Mouse (Mus musculus) heart, adult 2 months (tissue): ENCODE measurements around the gene Ccdc142. TPM values are rescaled to one million over a fixed set of nuclear protein-coding genes. Genes with fewer than 3 reads are reported as not detected.

Source experiments
- DNase-seq, 2 experiments: peaks; one replicate each; pipeline ENCODE4 v3.0.0; 2021
- H3K27ac ChIP-seq: fragments of 200-600 bp; 2 replicates; pipeline ENCODE4 v1.8.1; 2022
- H3K27me3 ChIP-seq: fragments of 200-500 bp; 2 replicates; pipeline ENCODE4 v1.6.1; 2012; ENCODE audit warnings: mild to moderate bottlenecking, low read length, inconsistent platforms, mixed read lengths; ENCODE audit not compliant: control insufficient read depth, insufficient read depth
- H3K36me3 ChIP-seq: fragments of 200-500 bp; 2 replicates; pipeline ENCODE4 v1.6.1; 2012; ENCODE audit warnings: low read length, inconsistent platforms; ENCODE audit not compliant: control insufficient read depth, insufficient read depth
- H3K4me1 ChIP-seq: fragments of 200-500 bp; 2 replicates; pipeline ENCODE4 v1.6.1; 2011; ENCODE audit warnings: low read length; ENCODE audit not compliant: control insufficient read depth, insufficient read depth
- H3K4me3 ChIP-seq: fragments of 200-600 bp; 2 replicates; pipeline ENCODE4 v1.8.1; 2022
- H3K79me2 ChIP-seq: fragments of 200-500 bp; replicated peaks from 2 replicates; pipeline ENCODE4 v1.6.1; 2012; ENCODE audit warnings: mild to moderate bottlenecking, inconsistent platforms, low read length, moderate library complexity, mixed read lengths; ENCODE audit not compliant: control insufficient read depth, insufficient read depth
- H3K9ac ChIP-seq: fragments of 200-500 bp; 2 replicates; pipeline ENCODE4 v1.6.1; 2012; ENCODE audit warnings: low read depth, mild to moderate bottlenecking, control low read depth, inconsistent platforms, low read length, mixed read lengths
- CTCF ChIP-seq: fragments of 200-600 bp; IDR thresholded peaks from 2 replicates; pipeline ENCODE4 v1.8.1; 2022; ENCODE audit warnings: antibody characterized with exemption, mild to moderate bottlenecking, moderate library complexity
- EP300 ChIP-seq: fragments of 200-500 bp; IDR thresholded peaks from 2 replicates; pipeline ENCODE4 v1.6.1; 2011; ENCODE audit warnings: low read depth, low read length, control low read depth; ENCODE audit not compliant: insufficient read depth
- POLR2A ChIP-seq: fragments of 200-500 bp; IDR thresholded peaks from 2 replicates; pipeline ENCODE4 v1.6.1; 2011; ENCODE audit warnings: mild to moderate bottlenecking, low read depth, low read length, control low read depth; ENCODE audit not compliant: insufficient read depth
- WGBS: fragments of 180-500 bp; shearing (Covaris S2); methylation state at CpG from one replicate; pipeline ENCODE4 v1.1.7; 2018; 5-methylcytosine and 5-hydroxymethylcytosine counted together
- intact Hi-C: fragments of 180-260 bp; cut with DNase I; formaldehyde crosslinking; loops from one replicate; pipeline ENCODE4 v1.15.1; 2025
- polyA plus RNA-seq: library from polyadenylated mRNA; depleted of rRNA; stranded (reverse); fragments of >200 nt; gene quantifications from 2 replicates; pipeline ENCODE4 v1.2.3, GENCODE M21; 2012
- total RNA-seq, 2 experiments: library from RNA; stranded (reverse); gene quantifications; 2 replicates each; pipeline ENCODE4 v1.2.3; 2021

Gene Ccdc142
- total and polyA plus RNA-seq, 3 experiments: 2.0 to 2.5 (median 2.4) TPM

GRCm38 (mm10) chr6:83078324-83078858, 23.0 kb upstream of the Ccdc142 start:
- H3K4me1 ChIP-seq: peaks cover 4% of the 10 kb centered on the region
- peak; percentile 85 for TF ChIP-seq CTCF
- TF ChIP-seq EP300: peak; percentile 49; the same call in 1 of the 2 replicates
- peak; percentile 52 for TF ChIP-seq POLR2A
- intact Hi-C loops: loop anchor here (1.0 kb wide), 1 partner anchor 82 kb away; no protein-coding TSS in a partner anchor
- DNase-seq: peak; percentile 99 to 100
- peak overlapping the region; percentile 98 for H3K4me3 ChIP-seq
- H3K9ac ChIP-seq: peak overlapping the region; percentile 91
- WGBS: under 1% methylated on average over 46 of the region's 46 CpGs
- peak overlapping the region; percentile 99 for H3K27ac ChIP-seq
- no peaks in the 10 kb centered on the region for H3K36me3 ChIP-seq
- H3K79me2 ChIP-seq: no peaks in the 10 kb centered on the region
- no peaks in the 10 kb centered on the region; the same call in 1 of the 2 replicates for H3K27me3 ChIP-seq

GRCm38 (mm10) chr6:83080210-83080609, 21.2 kb upstream of the Ccdc142 start:
- H3K36me3 ChIP-seq: no peaks in the 10 kb centered on the region
- intact Hi-C loops: no loop called here
- no peaks in the 10 kb centered on the region; the same call in 1 of the 2 replicates for H3K27me3 ChIP-seq
- no peak overlapping the region for H3K27ac ChIP-seq
- no peaks in the 10 kb centered on the region for H3K79me2 ChIP-seq
- DNase-seq: no peak
- H3K4me3 ChIP-seq: no peak overlapping the region
- TF ChIP-seq CTCF (no peak), EP300 (no peak), POLR2A (no peak)
- WGBS: 96% methylated on average over 5 of the region's 5 CpGs
- peaks cover 4% of the 10 kb centered on the region for H3K4me1 ChIP-seq
- H3K9ac ChIP-seq: no peak overlapping the region

- 31% methylated on average over 5 of the region's 5 CpGs for WGBS
- H3K9ac ChIP-seq: no peak overlapping the region
- no peaks in the 10 kb centered on the region for H3K36me3 ChIP-seq
- no peaks in the 10 kb centered on the region for H3K27me3 ChIP-seq
- intact Hi-C loops: no loop called here
- H3K4me3 ChIP-seq: no peak overlapping the region
- peaks cover 4% of the 10 kb centered on the region for H3K4me1 ChIP-seq
- no peak overlapping the region for H3K27ac ChIP-seq
- no peak for TF ChIP-seq CTCF
- no peak for TF ChIP-seq POLR2A
- TF ChIP-seq EP300: no peak
- H3K79me2 ChIP-seq: no peaks in the 10 kb centered on the region
- no peak for DNase-seq
Observed at GRCm38 (mm10) chr6:83083497-83083896, 17.9 kb upstream of the Ccdc142 start.

- WGBS: 23% methylated on average over 6 of the region's 6 CpGs
Observed at GRCm38 (mm10) chr6:83084477-83084876, 16.9 kb upstream of the Ccdc142 start.

DNA sequence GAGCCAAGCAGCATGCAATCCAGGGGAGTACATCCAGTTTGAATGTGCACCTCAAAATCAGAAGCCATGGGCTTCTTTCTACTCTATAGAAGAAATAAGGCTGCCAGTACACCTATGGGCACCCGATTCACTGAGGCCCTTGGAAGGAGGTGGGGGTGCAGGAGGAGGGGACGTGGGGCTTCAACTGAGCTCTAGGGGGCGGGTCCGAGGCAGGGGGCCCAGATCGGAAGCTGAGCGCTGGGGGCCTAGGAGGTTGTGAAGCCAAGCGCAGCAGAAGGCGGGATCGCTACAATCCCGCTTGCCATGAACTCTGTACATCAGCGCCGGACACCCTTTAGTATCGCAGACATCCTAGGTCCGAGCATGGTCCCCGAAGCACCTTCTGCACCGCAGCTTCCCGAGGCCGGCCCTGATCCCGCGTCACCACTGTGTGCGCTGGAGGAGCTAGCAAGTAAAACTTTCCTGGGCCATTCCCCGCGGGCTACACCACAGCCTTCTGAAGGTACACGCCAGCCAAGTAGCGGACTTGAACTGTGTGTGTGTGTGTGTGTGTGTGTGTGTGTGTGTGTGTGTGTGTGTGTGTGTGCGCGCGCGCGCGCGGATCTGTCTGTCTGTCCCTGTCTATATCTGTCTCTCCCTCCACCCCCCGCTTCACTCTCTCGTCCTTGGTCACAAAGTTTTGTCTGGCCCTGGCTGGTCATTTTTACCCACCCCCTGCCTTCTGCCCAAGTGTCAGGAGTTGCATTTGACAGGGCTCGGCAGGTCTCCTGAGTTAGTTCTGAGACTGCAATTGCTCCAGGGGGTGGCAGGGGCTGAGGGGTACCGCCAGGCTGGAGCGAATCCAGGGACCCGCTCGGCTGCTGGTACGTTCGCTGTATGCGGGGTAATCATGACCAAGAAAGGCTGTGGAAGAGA, 15.0 kb upstream of the Ccdc142 start, which contains the start of gene Lbx2:
TSS of gene Lbx2 (plus strand) at position 247 of the 915 bp plus-strand sequence.
- no peaks in the 10 kb centered on the region for H3K79me2 ChIP-seq
- H3K27me3 ChIP-seq: no peaks in the 10 kb centered on the region
- TF ChIP-seq POLR2A (no peak), EP300 (no peak), CTCF (no peak)
- intact Hi-C loops: no loop called here
- peak in 1 of 2 experiments; percentile 41 for DNase-seq
- no peaks in the 10 kb centered on the region for H3K4me1 ChIP-seq
- peak within 1 kb of the TSS; percentile 76 for H3K27ac ChIP-seq
- H3K9ac ChIP-seq: peak within 1 kb of the TSS; percentile 73
- WGBS: 14% methylated on average over 42 of the region's 42 CpGs
- H3K4me3 ChIP-seq: peak within 1 kb of the TSS; percentile 64
- no peaks in the 10 kb centered on the region for H3K36me3 ChIP-seq

More at GRCm38 (mm10) chr6:83084477-83084876, 16.9 kb upstream of the Ccdc142 start:
- no peaks in the 10 kb centered on the region for H3K79me2 ChIP-seq
- DNase-seq: no peak
- intact Hi-C loops: no loop called here
- H3K27me3 ChIP-seq: no peaks in the 10 kb centered on the region
- no peak for TF ChIP-seq EP300
- TF ChIP-seq POLR2A: no peak
- TF ChIP-seq CTCF: no peak
- H3K4me3 ChIP-seq: no peak overlapping the region
- H3K27ac ChIP-seq: no peak overlapping the region
- H3K36me3 ChIP-seq: no peaks in the 10 kb centered on the region
- H3K4me1 ChIP-seq: no peaks in the 10 kb centered on the region
- H3K9ac ChIP-seq: no peak overlapping the region

DNA sequence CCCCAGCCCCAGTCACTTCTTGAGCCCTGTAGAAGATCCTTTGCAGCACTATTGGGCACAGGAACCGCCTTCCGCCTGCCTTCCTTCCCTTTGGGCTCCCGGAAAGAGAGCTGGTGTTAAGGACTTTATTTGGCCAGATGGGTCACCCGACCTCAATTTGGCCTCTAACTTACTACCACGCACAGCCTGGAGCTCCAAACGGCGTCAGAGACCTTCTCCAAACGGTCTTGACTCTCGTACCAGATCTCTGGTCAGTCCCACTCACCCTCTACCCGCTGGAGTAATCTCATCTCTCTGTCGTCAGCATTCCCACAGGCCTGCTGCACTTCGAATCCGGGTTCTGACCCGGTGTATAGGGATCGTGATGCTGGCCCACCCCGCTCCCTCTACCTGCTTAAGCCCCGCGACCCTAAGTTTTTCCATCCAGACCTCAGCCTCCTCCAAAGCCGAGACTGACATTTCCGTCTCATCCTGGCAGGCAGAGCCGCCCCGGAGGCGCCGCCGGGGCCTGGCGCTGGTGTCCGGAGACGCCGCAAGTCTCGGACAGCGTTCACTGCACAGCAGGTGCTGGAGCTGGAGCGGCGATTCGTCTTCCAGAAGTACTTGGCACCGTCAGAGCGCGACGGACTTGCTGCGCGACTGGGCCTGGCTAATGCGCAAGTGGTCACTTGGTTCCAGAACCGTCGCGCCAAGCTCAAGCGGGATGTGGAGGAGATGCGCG, 14.0 kb upstream of the Ccdc142 start:
- DNase-seq: peak; percentile 51 to 66
- WGBS: under 1% methylated on average over 47 of the region's 47 CpGs
- H3K4me1 ChIP-seq: no peaks in the 10 kb centered on the region
- H3K27me3 ChIP-seq: no peaks in the 10 kb centered on the region
- H3K9ac ChIP-seq: peak overlapping the region; percentile 73
- no peaks in the 10 kb centered on the region for H3K36me3 ChIP-seq
- TF ChIP-seq CTCF: no peak
- no peak for TF ChIP-seq EP300
- no peak for TF ChIP-seq POLR2A
- H3K79me2 ChIP-seq: no peaks in the 10 kb centered on the region
- peak overlapping the region; percentile 64 for H3K4me3 ChIP-seq
- intact Hi-C loops: no loop called here
- H3K27ac ChIP-seq: peak overlapping the region; percentile 76
